Mouse (Mus musculus) kidney, adult 2 months (tissue): ENCODE results near the gene Pigb.

Experiments
- CTCF ChIP-seq: fragments of 200-500 bp; conservative IDR thresholded peaks from 2 replicates; pipeline ENCODE4 v1.5.1; 2011; ENCODE audit warnings: low read depth, mild to moderate bottlenecking, control low read depth, low read length, moderate library complexity, mixed read lengths; ENCODE audit not compliant: insufficient read depth, insufficient read length
- POLR2A ChIP-seq: fragments of 200-500 bp; IDR thresholded peaks from one replicate; pipeline ENCODE4 v1.6.1; 2011; ENCODE audit warnings: low read depth, low read length, control low read depth

GRCm38 (mm10) chr9:72969874-72970273 is 70.3 kb downstream of the Pigb start:
- no peak for TF ChIP-seq CTCF
- TF ChIP-seq POLR2A: no peak
